Mouse (Mus musculus): ENCODE measurements around the gene Pnliprp1.

Pnliprp1 gene

DNA sequence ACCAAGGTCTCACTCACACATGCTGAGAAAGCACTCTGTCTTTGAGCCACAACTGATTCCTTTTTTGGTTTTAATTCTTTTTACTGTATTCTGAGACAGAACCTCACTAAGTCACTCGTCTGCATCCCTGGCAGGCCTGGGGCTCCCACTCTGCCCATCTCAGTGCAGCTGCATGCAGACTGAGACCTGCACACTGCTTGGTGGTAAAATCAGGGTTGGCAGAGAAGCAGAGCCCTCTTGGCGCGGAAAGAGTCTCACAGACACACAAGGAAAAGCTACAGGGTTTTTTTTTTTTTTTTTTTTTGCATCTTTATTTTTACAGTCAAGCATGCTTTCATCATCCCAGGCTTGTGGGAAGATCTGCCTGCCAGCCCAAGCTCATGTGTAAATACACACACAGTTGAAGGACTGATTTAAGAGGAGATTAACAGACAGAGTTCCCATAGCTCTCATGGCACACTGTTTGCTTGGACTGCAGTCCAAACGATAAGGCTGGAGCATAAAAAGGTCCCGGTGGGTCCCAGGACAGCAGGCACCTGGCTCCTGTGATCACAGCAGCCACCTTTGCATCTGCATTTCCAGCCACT lies at the start of gene Pnliprp1:
Gene Pnliprp1, plus strand, starts transcription at position 443 of the 587 bp plus-strand sequence.
- DNase-seq = no peak

DNA sequence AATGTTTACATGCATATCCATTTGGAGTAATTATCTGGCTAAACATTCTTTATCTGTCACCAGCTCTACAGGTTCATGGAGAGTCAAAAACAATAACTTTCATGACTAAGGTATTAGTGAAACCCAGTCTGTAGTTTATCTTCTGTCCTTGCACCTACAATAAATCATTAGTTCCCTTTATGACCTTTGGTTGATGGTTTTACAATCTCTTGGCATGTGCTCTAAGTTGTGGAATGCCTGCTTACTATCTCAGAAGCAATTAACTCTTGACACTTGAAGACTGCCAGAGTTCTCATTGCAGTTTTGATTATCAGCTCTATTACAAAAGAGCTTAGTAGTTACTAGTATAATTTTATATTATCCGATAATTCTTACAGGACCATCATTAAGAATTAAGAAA lies 39.8 kb upstream of the Pnliprp1 start:
- DNase-seq = no peak

DNA sequence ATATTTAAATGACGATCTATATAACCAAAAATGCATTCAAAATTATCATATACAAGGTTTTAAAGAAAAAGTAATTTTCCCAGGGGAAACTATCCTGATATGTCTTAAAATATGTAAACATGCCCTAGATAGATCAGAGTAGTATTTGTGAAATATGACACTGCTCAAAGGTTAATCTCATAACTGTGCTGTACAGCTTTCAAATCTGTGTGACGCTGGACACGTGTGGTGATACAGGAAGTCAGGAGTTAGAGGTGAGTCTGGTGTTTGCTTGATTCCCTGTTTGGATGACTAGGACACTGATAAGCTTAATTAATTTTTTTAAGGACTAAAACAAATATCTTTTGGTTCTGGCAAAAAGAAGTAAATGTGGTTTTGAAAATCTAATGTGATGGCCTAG lies 33.4 kb upstream of the Pnliprp1 start:
- DNase-seq = no peak

DNA sequence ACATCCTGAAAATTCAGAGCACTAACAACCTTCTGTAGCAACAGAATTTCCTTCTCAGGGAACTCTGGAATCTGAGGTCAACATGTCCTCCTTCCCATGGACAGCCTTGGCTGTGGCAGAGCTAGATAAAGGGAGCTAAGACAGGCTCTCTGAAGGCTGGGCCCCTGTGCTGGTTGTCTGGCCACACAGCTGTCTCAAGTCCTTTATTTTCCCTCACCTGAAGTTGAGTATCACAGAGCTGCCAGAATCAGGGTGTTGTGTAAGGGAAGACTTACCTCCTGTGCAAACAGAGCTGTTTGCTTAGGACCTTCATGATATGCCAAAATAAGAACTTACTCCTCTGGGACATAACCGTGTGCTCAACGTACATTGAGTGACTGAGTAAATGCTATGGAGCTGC lies 32.5 kb upstream of the Pnliprp1 start:
- no peak for DNase-seq

DNA sequence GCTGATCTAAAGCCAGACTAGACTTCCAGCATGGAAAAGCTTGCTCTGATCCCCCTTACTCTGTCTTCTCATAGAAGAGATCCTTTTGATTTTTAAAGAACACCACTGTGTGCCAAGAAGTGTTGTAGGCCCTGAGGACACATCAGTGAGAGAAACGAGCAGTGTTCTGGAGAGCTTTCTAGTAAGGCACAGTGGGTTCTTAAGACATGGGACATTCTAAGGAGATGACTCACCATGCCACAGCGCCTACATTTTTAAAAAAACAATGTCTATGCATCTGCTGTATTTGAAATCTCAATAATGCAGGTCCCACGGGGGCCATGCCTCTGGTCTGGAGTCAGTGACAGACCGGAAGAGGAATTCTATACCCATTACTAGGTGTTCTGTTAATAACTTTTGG lies 24.1 kb upstream of the Pnliprp1 start:
- DNase-seq = no peak

DNA sequence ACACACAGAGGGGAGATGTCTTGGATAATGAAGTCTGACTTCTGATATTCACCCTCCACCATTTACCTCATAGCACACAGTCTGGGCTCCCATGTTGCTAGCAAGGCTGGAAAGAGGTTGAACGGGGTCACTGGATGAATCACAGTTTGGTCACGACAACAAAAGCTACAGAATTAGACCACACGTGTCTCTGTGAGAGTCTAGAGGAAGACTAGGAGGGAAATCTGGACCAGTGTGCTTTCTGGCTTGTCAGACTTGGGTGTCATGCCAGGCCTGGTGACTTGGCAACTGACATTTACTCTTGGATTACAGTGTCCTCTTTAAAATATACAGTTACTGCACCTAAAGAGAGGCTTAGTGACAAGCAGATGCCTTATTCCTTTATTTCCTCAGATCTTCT lies 20.1 kb upstream of the Pnliprp1 start:
- no peak for DNase-seq

DNA sequence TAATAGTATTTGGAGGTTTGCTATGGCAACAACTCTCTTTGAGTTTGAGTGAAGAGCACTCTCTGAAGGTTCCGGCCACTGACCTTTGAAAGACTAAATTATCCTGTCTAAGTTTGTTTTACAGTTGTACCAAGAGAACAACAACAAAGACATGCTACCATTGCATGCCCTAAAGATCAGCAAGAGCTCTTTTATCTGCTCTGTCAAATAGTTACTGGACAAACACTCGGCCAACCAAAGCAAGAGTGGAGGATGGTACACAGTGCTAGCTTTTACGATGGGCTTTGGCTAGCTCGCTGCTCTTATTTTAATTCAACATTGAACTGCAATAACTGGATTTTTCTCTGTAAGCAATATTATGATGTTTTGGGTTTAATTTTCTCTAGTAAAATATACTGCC lies 10.8 kb upstream of the Pnliprp1 start:
- no peak for DNase-seq

DNA sequence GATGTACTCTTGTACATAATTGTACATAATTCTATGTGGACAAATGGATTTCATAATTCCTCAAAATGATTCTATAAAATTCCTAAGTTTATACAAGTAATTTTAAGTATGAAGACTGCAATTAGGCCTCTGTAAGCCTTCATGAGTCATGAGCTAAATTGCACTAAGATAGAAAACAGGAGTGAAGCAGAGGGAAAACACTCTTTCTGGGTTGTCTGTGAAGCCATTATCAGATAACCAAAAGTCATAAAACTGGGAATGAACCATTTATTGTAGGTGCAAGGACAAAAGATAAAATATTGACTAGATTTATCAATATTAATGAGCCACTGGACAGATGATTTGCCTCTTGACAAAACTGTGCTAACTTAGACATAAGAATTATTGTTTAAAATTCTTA lies 8.2 kb upstream of the Pnliprp1 start:
- DNase-seq = no peak

DNA sequence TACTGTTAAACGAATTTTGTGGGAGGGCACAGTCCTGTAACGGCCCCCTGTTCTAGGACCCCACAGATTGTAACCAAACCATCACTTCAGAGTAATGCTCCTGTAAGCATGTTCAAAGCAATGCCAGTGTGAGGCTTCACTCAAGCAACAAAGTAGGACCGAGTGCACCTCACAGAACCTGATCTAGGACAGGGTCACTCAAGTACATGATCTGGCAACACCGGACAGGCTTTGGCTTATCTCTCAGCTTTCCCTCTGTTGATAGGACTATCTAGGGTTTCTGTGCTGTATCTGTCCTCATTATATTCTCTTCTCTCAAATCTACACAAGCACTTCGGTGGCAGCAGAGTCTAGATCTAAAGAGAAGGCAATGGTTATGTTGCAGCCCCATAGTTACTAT lies 2.1 kb upstream of the Pnliprp1 start:
- DNase-seq = no peak

DNA sequence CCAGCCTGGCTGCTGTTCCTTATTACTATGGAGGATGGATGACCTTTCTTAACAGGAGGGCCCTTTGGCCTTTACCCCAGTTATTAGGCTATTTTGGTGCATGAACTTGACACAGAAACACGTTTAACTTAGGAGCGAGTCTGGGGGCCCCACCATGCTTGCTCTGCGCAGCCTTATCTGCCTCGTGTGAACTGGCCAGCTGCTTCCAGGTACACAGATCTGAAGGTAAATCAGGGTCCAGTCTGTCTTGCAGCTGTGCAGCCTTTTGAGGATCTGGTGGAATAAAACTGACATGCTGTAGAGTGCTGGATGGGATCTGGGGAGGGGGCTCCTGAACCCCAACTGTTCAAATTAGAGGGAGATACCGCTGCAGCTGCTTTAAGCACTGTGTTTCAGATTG lies 931 bp upstream of the Pnliprp1 start:
- no peak for DNase-seq

DNA sequence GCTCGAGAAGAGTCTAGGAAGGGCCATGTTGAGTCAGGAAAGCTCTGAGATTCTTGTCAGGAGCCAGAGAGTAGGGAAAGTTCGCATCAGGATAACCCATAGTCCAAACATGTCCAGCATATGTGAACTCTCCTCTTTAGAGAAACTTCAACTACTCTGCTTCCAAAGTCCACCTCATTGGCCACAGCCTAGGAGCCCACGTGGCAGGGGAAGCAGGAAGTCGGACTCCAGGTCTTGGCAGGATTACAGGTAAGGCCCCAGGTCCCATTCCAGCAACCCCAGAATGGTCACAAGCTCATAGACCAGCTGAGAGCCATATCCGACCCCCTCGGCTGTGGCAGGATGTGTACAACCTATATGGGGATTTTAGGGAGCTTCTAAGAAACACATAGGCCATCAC lies 4.5 kb downstream of the Pnliprp1 start:
- DNase-seq = no peak

DNA sequence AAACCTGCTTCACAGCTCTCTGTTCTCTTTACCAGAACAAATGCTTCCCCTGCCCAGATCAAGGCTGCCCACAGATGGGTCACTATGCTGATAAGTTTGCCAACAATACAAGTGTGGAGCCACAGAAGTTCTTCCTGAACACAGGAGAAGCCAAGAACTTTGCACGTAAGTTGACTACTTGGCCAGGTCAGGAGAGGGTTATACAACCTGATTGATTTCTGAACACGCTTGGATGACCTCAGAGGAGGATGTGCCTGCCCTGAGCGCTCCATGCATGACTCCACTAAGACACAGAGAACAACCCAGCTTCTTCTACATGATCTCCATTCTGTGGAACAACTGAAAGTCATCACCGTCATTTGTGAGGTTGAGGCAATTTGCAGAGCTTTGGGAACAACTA lies 9.4 kb downstream of the Pnliprp1 start:
- DNase-seq = no peak

DNA sequence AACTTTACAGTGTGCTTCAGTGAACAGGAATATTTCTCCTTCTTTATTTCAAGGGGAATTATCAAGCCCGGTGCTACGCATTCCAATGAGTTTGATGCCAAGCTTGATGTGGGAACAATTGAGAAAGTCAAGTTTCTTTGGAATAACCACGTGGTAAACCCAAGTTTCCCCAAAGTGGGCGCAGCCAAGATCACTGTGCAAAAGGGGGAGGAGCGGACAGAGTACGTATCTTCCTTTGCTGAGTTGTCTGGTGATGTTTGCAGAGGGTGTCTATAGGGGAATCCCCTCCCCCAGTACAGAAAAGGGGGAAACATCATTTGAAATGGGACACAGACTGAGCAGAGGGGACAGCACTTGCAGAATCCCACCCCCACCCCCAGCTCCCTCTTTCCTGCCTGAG lies 12.3 kb downstream of the Pnliprp1 start:
- no peak for DNase-seq

DNA sequence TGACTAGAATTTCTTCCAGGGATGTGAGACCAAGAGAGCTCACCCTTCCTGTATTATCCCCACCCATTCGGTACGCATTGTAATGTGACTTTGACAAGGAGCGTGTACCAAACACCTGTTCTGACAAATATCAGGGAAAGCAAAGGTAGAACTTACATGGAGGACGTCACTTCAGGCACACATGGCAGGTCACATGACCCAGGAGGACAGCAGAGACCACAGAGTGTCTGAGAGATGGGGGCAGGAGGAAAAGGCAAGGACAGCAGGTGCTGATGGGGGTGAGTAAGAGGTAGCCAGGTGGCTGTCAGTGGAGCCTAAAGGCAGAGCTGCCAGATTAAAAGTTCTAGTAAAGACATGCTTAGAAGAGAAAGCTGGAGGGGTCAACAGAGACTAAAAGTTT lies 14.0 kb downstream of the Pnliprp1 start:
- DNase-seq = no peak

DNA sequence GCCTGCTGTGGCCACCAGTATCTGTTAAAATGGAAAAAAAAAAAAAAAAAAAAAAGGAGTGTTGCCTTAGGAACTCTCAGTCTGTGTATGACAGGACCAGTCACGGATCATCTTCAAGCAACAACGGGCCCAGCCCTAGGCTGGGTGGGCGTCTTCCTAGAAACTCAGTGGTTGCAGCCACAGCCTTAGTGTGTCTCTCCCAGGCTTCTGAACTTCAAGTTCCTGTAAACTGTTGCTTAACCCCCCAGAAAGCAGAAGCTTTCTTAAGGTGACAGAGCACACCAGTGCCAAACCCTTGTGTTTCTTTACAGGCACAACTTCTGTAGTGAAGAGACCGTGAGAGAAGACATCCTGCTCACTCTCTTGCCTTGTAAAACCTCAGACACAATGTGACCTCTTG lies 15.0 kb downstream of the Pnliprp1 start:
- DNase-seq = no peak

DNA sequence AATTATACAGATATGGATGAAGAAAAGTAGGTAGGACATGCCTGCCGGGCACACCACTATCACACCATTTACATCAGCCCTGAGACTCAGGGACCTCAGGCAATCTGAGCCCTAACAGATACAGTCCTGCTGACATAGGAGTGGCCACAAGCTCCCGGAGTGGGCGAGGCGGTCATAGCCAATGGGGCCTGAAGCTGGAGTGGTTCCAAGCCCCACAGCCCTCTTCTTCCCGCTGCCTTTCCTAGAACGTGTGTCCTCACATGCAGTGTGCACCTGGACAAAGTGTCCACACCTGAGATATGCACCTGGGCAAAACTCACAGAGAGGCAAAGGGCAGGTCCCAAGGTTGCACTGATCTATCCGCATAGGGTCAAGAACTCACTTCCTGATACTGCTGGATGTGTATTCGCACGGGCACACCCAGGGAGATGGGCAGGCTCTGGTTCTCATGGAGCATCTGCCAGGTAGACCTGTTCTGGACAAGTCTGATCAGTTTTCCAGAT lies 18.9 kb downstream of the Pnliprp1 start:
- DNase-seq = no peak

DNA sequence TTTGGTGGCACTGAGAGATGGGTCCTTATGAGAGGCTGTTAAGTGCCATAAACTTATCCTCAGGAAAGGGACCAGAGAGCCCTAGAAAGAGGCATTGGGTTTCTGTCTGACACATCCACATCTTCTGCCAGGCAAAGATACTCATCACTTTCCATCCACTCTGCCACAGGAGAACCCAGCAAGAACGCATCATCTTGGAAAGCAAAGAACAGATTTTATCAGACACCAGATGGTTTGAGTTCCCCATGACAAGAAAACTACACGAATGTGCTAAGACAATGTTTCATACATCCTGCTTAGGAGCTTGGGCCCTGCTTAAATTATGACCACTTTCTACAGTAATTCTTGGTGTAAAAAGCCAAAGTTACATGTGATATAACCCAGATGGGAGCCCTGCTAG lies 22.1 kb downstream of the Pnliprp1 start:
- no peak for DNase-seq

DNA sequence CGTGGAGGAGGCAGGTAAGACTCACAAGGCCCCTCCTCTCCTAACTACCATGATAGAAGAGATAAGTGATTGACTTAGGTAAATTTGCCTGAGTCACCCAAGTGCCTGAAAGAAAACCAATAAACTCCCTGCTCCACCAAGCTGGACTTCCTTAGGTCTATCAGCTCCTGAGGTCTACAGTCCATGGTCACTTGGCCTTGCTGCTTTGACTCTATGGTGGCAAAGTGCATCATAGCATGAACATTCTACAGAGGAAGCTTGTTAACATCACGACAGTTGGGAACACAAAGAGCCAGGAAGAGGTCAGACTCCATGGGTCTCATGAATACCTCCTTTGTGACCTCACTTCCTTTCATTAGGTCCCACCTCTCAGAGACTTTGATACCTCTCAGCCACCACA lies 22.8 kb downstream of the Pnliprp1 start:
- no peak for DNase-seq

DNA sequence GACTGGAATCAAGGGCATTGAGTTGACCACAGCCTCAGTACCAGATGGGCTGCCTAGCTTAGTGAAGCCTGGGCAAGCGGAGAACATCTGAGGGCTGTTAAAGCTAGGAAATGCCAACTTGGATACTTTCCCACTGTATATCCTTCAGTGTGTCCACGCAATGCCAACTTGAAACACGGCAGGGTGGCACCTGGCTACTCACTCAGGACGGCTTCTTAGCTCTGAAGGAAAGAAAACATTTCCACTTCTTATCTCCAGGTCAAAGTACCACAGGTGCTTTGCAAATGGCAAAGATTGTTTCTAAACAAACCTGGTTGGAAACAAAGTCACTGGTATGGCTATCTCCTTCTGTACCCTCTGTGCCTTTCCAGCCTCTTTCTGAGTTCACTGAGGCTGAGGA lies 30.2 kb downstream of the Pnliprp1 start:
- no peak for DNase-seq

DNA sequence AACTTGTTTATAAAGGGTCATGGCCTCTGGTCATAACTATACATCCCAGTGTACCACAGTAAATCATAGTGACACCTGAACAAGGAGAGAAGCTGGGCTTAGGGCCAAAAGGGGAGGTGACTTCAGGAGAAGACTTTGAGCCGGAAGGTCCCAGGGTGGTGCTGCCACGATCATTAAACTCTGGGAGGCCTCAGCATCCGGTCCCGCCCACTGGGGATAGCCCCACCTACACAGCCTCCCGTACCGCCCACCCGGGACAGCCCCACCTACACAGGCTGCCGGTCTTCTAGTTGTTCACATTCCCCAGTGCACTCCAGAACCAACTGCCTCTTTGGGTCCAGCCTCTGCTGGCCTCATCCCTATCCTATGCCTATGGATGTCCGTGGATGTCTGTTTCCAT lies 30.7 kb downstream of the Pnliprp1 start, which contains the start of gene Pnliprp2:
Gene Pnliprp2, plus strand, starts transcription at position 297 of the 400 bp plus-strand sequence.
- DNase-seq = no peak

DNA sequence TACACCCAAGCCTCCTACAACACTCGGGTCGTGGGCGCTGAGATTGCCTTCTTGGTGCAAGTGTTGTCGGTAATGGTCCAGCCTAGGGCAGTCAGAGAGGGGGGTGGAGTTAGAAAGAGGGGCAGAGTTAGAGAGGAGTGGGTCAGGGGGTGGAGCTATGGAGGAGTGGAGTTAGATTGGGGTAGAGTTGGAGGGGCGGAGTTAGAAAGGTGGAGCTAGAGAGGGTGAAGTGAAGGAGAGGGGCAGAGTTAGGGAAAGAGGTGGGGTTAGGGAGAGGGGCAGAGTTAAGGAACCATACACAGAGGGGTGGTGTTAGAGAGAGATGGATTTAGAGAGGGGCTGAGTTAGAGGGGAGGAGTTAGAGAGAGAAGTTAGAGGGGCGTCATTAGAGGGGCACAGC lies 33.6 kb downstream of the Pnliprp1 start:
- DNase-seq = no peak

DNA sequence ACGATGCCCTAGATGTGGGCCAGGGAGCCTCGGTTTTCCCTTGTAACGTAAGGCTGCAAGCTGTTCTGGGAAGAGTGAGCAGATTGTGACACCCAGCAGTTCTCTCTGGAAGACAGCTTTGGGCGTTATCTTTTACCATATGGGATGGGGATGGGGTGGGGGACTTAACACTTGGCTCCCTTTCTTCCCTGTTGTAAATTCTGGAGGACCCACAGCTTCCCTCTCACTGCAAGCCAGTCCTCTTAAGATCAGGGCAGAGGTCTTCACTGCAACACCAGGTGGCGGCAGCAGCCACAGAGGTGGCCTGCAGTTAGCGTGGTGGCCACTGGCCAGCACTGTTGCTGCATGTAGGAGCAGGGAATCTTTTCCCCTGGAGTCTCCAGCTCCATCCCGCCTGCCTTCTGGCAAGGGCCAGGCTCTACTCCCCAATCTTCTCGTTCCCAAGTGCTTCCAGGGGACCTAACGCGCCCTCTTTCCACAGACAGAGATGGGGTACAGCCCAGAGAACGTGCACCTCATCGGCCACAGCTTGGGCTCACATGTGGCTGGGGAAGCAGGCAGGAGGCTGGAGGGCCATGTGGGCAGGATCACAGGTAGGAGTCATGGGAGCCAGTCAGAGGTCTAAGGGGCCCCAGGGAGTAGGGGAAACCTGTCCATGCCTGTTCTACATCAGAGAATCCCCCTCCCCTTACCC lies 34.3 kb downstream of the Pnliprp1 start:
- DNase-seq = no peak

DNA sequence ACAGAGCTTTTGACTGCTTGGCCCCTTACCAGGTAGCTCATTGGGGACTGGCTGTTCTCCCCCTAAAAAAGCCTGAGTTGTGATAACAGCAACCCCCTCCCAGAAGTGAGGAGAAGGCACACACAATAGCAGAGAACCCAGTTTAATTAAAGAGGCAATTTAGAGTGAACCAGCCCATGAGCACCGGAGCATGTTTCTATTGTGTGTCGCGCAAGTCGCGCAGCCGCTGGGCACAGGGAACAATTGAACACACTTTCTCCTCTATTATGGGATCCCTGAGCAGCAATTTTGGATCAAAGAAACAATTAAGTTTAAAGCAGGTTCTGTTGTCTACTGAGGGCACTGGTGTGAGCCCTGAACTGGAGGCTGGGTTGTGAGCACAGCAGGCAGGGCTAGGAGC lies 38.6 kb downstream of the Pnliprp1 start:
- DNase-seq = no peak

DNA sequence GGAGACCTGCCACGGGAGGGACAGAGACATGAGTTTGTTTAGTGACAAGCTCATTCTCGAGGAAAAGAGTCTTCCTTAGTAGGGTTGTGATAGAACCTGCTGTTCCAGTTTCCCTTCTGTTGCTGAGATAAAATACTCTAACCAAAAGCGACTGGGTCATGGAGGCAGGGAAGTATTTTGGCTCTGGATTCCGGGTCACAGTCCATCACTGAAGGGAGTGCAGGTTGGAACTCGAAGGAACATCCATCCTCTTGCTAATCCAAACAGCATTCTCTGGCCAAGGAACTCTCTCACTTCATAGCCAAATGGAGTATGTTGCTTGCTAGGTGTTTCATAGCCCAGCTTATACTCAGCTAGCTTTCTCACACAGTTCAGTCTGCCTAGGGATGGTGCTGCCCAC lies 47.8 kb downstream of the Pnliprp1 start:
- no peak for DNase-seq

DNA sequence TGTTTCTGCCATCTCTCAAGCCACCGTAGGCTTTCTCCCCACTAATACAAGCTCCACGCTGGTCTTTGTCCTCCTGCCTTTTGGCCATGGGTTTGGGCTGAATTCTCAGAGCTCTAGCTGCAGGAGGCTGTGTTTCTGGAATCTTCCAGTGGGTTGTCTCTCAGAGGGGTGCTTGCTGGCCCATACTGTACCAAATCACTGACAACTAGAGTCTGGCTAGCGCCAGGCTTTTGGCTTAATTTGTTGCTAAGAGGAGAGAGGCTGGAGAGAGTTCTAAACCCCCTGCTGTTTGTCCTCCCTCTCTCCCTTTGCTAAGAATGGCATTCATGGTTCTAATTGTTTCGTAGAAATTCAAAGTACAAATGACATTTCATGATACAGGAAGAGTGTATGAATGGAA lies 52.9 kb downstream of the Pnliprp1 start:
- no peak for DNase-seq
